Mouse (Mus musculus): ENCODE data around the gene Ndc80.
"Not testable (repeated sequence)": the region's sequence is repeated elsewhere in the genome, so short reads cannot be mapped to it uniquely, and the experiment has no call there.

Ndc80 gene

DNA sequence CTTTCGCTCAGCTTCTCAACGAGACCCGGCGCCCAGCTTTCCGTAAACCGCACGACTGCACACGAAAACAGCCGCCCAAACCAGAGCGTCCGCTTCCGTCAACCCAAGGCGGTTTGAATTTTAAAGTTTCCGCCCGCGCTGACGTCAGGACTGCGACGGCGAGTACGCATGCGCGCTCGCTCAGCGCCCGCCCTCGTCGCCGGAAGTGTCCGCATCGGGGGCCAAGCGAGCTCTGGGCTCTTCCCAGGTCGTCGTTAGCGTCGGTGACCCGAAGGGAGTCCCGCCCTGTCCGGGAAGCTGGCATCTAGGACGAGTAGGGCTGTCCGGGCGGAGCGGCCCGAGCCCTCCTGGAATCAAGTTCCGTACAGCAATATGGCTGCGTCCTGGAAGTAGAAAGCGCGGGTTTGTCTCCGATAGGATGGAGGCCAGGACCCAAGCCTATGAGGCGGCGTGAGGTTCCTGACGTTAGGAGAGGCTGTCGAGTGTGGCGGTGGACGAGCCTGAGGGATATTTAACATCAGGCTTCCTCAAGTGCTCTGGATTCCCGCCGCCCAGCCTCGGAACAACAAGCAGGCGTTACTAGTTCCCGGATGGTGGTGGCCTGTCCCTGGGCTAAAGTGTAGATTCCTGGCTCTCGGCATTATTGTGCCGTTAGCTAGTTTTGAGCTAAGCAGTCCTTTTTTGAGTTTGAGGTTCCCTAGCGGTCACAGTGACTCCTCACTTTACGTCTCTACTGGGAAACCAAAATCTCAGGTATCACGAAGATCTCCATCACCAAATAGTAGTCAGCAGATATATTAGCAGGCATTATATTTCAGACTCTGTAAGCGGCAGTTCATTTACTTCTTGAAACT lies at the start of gene Ndc80:
Gene Ndc80 (minus strand): TSS at position 147 of the 854 bp plus-strand sequence.
- DNase-seq (ENCODE audit: low read depth, low spot score) = peak; percentile 93

DNA sequence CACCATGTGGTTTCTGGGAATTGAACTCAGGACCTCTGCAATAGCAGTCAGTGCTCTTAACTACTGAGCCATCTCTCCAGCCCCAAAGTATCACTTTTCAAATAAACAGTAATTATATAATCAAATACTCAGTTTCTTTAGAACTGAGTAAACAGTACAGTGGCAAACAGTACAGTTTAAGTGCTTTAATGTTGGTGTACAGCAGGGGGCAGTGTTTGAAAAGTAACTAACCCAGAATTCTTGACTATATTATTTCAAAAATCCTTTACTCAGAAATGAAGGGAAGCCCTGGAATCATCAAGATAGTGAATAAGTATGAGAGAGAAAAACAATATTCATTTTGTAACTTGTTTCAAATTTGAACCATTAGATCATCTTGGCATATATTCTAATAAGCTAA lies 35.0 kb upstream of the Ndc80 start:
- peak; percentile 36 for DNase-seq (ENCODE audit: low read depth, low spot score)

DNA sequence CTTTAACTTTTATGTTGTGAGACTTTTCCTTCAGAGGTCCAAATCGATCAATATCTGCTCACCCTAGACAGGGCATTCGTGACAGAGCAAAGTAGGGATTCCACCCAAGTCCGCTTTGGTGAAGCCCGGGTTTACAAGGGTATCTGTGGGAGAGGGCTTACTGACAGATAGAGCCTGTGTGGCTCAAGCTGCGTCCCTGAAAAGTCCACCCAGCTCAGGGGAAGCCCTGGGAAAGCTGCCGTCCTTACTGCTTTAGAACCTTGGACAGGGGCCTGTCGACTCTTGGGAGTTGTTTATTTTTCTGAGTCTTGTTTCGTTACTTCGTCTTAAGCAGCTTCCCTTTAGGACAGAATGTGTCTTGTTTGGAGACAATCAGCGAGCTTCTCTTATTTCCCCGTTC lies 26.2 kb upstream of the Ndc80 start:
- no peak for DNase-seq (ENCODE audit: low read depth, low spot score)

DNA sequence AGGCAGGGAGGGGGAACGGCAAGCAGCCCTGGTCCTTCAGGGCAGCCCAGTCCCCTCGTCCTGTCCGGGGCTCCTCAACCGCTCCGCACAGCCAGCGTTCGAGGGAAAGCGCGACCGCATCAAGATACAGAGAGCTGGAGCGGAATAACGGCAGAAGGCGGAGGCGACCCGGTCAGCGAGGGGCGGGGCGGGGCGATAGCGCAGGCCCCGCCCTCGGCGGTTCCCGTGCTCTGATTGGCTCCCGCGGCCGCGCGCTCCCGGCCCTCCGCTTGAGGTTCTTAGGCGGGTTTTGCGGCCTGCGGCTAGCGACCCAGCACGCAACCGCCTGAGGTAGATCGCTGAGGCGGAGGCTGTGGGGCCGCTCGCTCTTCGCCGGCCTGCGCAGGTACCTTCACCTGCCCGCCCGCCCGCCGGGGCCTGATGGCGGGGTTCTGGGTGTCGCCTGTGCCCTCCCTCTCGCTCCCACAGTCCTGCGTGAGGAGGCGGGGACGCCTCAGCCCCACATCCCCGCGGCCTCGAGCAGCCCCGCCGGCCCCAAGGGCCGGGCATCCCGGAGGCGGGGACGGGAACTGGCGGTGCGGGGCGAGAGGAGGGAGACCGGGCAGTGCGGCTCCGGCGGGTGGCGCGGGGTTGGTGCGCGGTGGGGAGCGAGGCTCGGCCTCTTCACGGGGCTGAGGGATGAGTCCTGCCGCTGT lies 25.2 kb upstream of the Ndc80 start, which contains the start of gene Spdya:
Gene Spdya (plus strand): TSS at position 305 of the 695 bp plus-strand sequence.
- peak; percentile 85 for DNase-seq (ENCODE audit: low read depth, low spot score)

DNA sequence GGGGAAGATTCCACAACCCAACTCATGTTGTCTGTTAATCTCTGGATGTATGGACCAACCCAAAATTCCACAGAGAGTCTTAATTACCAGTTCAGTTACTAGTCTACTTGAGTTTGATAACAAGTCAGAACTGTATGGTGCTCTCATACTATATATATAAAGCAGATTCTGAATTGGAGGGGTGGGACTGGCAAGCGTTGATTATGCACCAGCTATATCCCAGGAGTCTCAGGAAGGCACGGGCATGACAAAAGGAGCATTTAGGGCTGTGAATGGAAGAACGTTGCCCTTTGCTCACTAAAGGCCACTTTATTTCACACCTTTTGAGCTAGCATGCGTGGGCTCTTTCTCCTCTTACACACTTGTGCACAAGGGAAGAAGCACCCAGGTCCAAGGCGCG lies 24.7 kb upstream of the Ndc80 start:
- no peak for DNase-seq (ENCODE audit: low read depth, low spot score)

DNA sequence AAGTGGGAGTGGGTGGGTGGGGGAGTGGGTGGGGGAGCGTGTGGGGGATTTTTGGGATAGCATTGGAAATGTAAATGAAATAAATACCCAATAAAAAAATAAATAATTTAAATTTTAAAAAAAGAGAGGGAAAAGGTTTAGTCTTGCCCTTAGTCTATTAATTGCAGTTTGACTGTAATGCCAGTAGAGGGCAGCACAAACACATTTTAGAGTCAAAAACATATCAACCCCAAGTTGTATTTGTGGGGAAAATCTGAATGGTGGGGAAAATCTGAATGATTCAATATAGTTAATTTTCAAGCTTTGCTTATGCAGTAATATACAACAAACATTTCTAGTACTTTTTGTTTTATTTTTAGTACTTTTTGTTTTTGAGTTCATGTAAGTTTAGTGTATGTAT lies 21.9 kb upstream of the Ndc80 start:
- peak; percentile 15 for DNase-seq (ENCODE audit: low read depth, low spot score)

DNA sequence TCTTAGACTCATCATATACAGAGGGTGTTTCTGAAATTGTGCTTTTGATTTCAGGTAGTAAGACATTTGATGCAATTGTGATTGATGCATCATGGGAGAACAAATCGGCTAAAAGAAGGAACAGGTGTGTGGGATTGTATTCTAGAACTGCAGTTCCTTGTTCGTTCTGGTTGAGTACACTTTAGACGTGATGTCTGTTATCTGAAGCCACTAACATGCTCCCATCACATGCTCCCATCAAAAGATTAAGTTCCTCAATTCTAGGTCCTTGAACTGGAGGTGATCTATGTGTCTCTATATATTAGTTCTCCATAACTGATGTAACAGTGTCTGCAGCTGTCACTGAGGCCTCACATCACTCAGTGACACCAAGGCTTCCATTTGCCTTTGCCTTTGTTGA lies 10.5 kb upstream of the Ndc80 start:
- DNase-seq (ENCODE audit: low read depth, low spot score) = no peak

DNA sequence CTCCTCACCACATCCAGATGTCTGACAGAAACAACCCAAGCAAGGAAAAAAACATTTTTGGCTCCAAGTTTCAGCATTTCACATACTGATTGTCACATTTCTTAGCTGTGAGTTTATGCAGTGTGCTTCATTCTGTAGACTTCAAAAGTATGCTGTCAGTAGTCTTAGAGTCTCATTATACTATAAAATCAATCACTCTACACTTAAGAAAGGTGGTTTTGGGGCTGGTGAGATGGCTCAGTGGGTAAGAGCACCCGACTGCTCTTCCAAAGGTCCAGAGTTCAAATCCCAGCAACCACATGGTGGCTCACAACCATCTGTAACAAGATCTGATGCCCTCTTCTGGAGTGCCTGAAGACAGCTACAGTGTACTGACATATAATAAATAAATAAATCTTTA lies 8.9 kb upstream of the Ndc80 start:
- not testable (repeated sequence) for DNase-seq (ENCODE audit: low read depth, low spot score)

DNA sequence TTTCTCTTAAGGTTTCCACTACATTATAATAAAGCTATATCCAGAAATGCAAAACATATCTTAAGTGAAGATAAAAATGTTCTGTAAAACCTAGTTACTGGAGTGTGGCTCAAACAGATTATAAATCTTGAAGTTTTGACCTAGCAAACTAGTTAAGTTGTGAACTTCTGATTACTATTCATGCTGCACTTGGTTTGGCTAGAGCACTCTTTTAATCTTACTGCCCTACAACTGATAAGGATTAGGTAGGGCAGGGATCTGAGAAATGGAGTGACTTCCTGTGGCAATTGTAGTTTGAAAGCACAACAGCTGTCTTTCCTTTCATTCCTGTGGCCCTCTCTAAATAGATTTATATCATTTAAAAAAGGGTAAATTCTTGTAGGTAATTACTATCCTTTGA lies 1.4 kb upstream of the Ndc80 start:
- no peak for DNase-seq (ENCODE audit: low read depth, low spot score)

DNA sequence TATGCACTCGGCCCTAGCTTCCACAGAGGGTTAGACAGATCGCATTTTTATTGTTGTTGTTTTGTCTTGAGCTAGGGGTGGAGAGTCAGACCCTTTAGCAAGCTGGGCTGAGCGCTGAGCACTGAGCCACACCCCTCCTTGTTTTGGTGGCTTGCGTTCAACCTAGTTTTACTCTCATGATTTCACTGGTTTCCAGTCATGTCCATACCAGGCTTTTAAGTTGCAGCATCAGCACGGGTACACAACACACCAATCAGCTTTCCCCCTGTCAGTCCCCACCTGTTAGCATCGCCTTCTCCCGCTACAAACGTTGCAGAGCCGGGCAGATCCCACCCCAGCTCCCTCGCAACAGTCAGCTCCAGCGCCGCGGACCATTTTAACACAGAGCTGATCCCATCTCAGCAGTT lies 352 bp downstream of the Ndc80 start:
- DNase-seq (ENCODE audit: low read depth, low spot score) = no peak

DNA sequence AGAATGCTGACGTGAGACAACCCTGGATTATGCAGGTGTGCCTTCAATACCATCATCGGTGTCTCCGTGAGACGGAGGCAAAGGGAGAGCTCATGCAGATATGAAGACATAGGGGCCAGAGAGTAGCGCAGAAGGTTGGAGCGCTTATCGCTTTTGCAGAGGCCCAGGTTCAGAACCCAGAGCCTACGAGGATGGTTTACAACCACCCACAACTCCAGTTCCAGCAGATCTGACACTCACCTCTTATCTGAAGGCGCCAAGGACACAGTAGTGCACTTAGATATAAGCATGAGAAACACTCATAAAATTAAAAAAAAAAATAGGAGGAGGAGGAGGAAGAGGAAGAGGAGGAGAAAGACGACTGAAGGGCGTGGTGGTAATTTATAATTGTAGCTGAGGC lies 16.4 kb downstream of the Ndc80 start:
- DNase-seq (ENCODE audit: low read depth, low spot score) = no peak

DNA sequence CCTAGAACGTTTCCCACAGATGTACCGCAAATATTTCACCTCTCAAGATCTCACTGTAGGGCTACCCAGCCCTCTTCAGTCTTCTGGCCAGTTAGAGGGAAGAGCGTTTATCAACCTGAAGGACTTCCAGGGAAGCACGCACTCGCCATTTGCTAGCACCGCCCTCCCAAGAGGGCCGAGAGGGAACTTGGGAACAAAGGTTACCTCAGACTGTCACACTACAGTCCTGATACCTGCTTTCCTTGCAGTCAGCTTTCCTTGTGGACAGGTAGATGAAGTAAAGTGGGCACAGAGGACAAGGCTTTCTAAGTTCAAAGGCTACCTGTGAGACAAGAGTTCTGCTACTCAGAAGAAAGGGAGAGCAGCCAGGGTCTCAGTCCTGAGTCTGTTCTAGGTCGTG lies 19.8 kb downstream of the Ndc80 start:
- DNase-seq (ENCODE audit: low read depth, low spot score) = no peak

DNA sequence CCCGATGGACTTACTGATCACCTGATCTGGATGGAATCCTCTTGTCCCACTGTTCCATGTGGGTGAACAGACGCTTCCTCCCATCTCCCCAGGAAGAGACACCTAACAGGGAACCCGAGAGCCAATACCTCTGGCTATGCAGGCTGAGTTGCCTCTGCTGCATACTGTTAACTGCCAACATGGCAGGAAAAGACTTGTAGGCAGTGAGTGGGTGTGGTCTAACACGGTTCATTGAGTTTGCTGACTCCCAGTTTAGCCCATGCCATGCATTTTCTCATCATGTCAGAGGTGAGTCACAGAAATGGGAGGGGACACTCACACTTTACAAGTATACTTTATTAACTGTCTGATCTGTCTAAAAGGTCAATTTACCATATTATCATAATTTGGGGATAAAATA lies 30.9 kb downstream of the Ndc80 start:
- no peak for DNase-seq (ENCODE audit: low read depth, low spot score)

DNA sequence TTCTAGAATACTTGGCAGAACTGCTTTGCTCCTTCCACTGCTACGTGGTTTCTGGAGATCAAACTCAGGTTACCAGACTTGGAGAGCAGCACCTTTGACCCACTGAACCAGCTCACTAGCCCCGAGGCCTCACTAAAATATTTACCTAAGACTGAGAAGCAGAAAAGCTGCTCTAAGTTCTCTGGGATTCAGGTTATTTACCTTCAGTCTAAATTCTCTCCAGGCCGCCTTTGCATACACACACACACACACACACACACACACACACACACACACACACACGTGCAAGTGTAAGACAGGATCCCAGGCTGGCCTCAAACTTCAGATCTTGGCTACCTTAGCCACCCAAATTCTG lies 35.3 kb downstream of the Ndc80 start:
- DNase-seq (ENCODE audit: low read depth, low spot score) = no peak

DNA sequence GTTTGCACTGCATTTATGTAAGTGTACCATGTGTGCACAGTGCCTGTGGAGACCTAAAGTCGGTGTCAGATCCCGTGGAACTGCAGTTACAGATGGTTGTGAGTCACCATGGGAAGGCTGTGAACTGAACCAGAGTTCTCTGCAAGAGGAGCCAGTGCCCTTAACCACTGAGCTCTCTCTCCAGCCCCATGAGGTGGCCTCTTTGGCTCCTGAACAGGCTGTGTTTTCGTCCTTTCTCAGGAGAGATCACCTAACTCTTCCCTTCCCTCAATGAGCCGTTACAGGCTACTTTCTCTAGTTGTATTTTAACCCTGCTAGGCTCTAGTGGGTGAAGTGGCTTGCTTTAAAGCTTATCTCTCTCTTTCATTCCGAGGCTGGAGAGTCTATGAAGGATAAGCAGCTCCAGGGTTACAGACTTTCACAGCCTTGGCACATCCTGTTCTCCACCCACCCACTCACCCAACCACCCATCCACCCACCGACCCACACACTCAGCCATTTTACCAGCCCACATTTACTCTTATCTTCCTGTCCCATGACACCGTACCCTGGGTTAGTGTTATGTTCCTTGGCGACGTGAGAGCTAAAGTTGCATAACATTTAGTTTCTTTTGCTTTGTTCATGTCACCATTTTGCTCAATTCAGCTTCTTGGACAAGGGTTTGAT lies 35.9 kb downstream of the Ndc80 start:
- DNase-seq (ENCODE audit: low read depth, low spot score) = peak; percentile 85

DNA sequence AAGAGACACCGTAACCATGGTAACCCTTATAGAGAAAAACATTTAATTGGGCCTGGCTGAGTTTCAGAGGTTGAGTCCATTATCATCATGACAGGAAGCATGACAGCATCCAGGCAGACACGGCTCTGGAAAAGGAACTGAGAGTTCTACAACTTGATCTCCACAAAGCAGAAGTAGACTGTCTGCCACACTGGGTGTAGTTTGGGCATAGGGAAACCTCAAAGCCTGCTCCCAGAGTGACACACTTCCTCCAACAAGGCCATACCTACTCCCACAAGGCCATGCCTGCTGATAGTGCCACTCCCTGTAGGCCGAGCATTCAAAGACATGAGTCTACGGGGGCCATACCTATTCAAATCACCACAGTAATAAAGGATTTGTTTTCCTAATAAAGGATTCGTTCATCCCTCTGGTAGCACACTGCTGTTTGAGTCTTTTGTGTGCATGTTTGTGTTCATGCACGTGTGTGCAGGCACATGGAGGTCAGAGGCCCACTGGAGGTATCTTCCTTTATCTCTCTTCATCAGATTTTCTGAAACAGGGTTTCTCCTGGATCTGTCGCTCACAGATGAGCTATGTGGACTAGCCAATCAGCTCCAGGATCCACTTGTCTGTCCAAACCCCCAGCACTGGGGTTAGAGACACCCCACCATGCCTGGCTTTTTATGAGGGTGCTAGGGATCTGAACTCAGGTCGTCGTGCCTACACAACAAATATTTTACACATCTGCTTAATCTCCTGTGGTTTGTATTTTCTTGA lies 36.8 kb downstream of the Ndc80 start:
- peak; percentile 30 for DNase-seq (ENCODE audit: low read depth, low spot score)

DNA sequence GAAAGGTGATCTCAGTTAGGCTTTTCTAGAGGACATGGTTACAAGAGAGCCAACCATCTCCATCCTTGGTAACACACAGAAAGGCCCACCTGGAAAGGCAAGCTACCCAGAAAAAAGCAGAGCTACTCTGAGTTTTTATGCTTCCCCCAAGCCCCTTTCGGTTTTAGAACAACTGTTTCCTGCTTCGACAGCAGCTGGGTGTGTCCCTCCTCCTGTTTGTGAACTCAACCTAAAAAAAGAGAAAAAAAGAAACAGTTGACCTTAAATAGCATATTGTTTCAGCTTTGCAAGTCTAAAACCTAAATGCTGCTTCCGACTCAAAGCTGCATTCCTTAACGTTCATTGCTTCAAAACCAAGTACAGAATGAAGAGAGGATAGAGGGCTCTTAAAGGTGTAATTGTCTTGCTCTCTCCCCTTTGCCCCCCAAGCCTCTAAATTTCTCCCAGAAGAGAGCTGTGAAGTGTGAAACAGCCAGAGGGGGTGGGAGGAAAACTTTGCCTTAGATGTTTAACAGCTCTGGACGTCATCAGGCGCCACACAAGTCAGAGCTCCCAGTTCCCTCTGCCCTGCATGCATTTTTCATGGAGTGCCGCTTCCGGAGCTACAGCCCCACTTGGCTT lies 40.3 kb downstream of the Ndc80 start:
- DNase-seq (ENCODE audit: low read depth, low spot score) = peak; percentile 86

DNA sequence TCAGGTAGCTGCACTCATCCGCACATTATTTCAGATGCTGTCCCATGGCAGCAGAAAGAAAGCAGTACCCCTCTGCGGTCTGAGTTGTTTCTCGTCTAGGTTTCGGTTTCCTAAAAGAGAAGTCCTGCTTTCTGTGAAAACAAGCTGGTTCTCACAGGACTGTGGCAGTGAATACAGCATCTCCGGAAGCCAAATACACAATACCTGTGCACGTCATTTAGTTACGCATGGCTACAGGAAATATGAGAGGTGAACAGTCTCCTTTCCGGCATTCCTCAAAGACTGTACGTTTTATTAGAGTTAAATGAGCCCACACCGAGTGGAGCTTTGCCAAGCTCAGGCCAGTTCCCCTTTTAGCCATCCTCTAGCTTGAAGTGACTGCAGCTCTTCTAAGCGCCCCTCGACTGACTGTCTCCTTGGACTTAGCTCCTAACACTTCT lies 40.8 kb downstream of the Ndc80 start:
- peak; percentile 87 for DNase-seq (ENCODE audit: low read depth, low spot score)

DNA sequence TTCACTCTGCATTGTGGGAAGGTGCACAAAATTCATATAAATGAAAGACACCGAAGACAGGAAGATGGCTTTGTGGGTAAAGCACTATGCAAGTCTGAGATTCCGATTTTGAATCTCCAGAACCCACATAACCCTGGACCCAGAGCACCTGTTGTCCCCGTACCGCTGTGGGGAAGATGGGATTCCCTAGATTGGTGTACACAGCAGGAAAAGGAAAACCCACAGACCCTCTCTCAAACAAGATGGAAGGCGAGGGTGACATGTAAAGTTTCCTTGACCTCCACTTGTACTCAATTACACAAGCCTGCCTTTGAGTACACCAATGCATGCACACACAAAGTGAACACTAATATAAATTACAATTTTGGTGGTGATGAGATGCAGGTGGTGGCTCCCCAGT lies 41.9 kb downstream of the Ndc80 start:
- DNase-seq (ENCODE audit: low read depth, low spot score) = peak; percentile 25

DNA sequence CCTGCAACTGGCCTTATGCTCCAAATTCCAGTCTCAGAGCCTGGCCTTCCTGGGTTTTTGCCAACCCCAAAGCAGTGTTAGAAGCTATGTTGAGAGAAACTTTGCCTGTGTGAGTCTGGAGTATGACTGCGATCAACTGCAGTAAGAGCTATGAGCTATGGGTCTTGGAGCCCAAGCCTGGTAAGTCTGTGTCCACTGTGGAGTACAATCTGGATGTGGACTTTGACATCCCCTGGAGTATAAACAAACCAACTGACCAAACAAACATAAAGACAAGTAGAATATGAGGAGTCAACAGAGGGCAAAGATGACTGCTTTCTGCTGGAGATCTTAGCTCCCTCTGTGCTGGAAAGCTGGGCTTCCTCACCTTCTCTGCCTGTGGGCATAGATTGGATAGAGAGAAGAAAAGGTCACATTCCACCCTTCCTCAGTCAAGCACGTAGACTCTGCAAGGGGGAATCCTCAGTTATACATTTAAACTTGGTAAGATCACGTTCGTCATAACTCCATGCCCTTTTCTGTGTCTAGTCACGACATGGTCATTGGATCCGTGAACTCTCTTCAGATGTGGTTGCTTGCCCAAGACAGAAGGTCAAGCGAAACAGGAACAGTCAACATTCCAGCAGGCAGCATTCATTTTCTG lies 43.1 kb downstream of the Ndc80 start:
- no peak for DNase-seq (ENCODE audit: low read depth, low spot score)

DNA sequence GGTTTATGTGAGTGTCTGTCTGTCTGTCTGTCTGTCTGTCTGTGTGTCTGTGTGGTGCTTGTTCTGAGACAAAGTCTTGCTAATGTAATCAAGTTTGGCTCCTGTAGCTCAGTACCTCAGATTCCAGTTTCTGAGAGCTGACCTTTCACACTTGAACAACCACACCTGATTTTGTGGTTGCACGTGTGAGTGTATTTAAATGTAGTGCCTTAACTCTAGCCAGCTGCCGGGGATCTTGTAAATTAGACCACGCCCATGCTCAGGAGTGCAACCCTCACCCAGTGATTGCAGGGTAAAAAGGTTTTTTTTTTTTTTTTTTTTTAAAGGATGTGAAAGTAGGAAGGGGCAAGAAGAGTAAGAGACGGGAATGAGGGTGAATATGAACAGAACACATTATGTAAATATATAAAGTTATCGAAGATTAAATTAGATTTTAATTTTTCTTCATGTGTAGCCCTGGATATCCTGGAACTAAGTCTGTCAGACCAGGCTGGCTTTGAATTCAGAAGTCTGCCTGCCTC lies 47.2 kb downstream of the Ndc80 start:
- DNase-seq (ENCODE audit: low read depth, low spot score) = peak; percentile 68
